In the genomic region with DNA sequence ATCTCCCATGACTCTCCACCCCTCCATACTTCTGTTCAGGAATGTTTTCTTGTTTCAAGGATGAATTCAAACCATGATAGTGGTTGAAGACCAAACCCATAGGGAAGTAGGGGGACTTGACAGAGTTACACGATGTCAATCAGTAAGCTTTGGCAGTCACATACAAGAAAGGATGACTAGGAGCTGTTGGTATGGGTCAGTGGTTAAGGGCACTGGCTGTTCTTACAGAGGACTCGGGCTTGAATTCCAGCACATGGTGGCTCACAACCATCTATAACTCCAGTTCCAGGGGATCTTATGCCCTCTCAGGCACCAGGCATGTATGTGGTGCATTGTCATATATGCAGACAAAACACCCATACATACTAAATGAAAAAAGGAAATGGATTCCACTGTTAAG, we compare ENCODE assay signal across 26 mouse cellular contexts.
"Had no signal": no experiment of that assay in that cellular context is flagged by ENCODE, and none has a peak within 500 bp of the region (broad histone marks: within the 10 kb centered on the region; RNA-seq: fewer than 3 reads in every experiment).

No protein-coding gene starts in this region.

- H3K4me2 ChIP-seq: embryonic facial prominence, embryonic 12.5 days; embryonic facial prominence, embryonic 13.5 days; embryonic facial prominence, embryonic 15.5 days; forebrain, embryonic 12.5 days; forebrain, embryonic 13.5 days; forebrain, embryonic 15.5 days had no signal

- ATAC-seq: forebrain, embryonic 13.5 days; forebrain, embryonic 14.5 days; forebrain, embryonic 15.5 days; forebrain, embryonic 16.5 days; forebrain, postnatal 0 days had no signal

- H3K27ac ChIP-seq: embryonic facial prominence, embryonic 10.5 days; embryonic facial prominence, embryonic 12.5 days; embryonic facial prominence, embryonic 13.5 days; embryonic facial prominence, embryonic 15.5 days; forebrain, embryonic 10.5 days; forebrain, embryonic 12.5 days; forebrain, embryonic 13.5 days; forebrain, embryonic 15.5 days; heart, adult 2 months had no signal

- H3K4me3 ChIP-seq: embryonic facial prominence, embryonic 10.5 days; embryonic facial prominence, embryonic 12.5 days; embryonic facial prominence, embryonic 13.5 days; embryonic facial prominence, embryonic 15.5 days; erythroblast, embryonic 14.5 days; forebrain, embryonic 10.5 days; forebrain, embryonic 12.5 days; forebrain, embryonic 13.5 days; forebrain, embryonic 15.5 days; gastrocnemius, adult 2 months; heart, adult 2 months had no signal

- DNase-seq: cerebellum, adult 9-10 months; cerebellum, adult 9-11 months; cerebellum, postnatal 10 days; cerebellum, postnatal 14 days; cerebellum, postnatal 25 days; cerebellum, postnatal 36 days; embryo, embryonic 11 days; forebrain, postnatal 0 days; gastrocnemius, adult 2 months; gastrocnemius, postnatal 10 days; gastrocnemius, postnatal 14 days; gastrocnemius, postnatal 25 days; gastrocnemius, postnatal 36 days; heart, adult 18-20 months had no signal

- H3K9me3 ChIP-seq: embryonic facial prominence, embryonic 10.5 days; embryonic facial prominence, embryonic 12.5 days; embryonic facial prominence, embryonic 13.5 days; embryonic facial prominence, embryonic 15.5 days; forebrain, embryonic 10.5 days; forebrain, embryonic 12.5 days; forebrain, embryonic 13.5 days; forebrain, embryonic 15.5 days had no signal

- H3K27me3 ChIP-seq: embryonic facial prominence, embryonic 12.5 days; embryonic facial prominence, embryonic 13.5 days; embryonic facial prominence, embryonic 15.5 days; forebrain, embryonic 13.5 days; forebrain, embryonic 15.5 days had no signal

- H3K9ac ChIP-seq: embryonic facial prominence, embryonic 12.5 days; embryonic facial prominence, embryonic 13.5 days; embryonic facial prominence, embryonic 15.5 days; forebrain, embryonic 12.5 days; forebrain, embryonic 13.5 days; forebrain, embryonic 15.5 days; forebrain, postnatal 0 days had no signal

- H3K36me3 ChIP-seq: embryonic facial prominence, embryonic 12.5 days; embryonic facial prominence, embryonic 13.5 days; embryonic facial prominence, embryonic 15.5 days; forebrain, embryonic 12.5 days; forebrain, embryonic 15.5 days had no signal
